Mouse (Mus musculus) spleen, adult 18-20 months (tissue): ENCODE results near the gene Serpina1f.

Source experiments
- DNase-seq, 2 experiments: peaks; one replicate each; pipeline ENCODE4 v3.0.0; 2022; ENCODE audit warnings: mixed read lengths in 2 of 2

The Serpina1f gene

GRCm38 (mm10) chr12:103660076-103660475 lies 35.3 kb downstream of the Serpina1f start:
- no peak for DNase-seq

DNA sequence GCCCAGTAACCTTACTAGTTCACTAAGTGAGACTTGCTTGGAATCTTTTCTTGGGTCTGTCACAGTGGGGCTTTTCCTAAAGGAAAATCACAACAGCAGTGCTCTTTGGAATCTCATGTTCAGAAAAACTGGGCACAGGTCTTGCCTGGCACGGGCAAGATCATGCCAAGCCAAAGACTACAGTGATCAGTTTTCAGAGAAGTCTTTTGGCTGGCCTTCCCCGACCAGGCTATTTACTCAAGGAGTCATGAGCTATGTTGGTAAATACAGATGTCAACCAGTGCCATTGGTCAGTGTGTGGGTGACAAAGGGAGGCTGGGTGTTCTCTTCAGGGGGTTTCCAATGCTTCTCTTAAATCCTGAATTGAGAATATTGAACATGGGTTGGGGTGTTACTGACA lies 36.2 kb downstream of the Serpina1f start:
- no peak for DNase-seq

GRCm38 (mm10) chr12:103657991-103658390 lies 37.3 kb downstream of the Serpina1f start:
- no peak for DNase-seq

DNA sequence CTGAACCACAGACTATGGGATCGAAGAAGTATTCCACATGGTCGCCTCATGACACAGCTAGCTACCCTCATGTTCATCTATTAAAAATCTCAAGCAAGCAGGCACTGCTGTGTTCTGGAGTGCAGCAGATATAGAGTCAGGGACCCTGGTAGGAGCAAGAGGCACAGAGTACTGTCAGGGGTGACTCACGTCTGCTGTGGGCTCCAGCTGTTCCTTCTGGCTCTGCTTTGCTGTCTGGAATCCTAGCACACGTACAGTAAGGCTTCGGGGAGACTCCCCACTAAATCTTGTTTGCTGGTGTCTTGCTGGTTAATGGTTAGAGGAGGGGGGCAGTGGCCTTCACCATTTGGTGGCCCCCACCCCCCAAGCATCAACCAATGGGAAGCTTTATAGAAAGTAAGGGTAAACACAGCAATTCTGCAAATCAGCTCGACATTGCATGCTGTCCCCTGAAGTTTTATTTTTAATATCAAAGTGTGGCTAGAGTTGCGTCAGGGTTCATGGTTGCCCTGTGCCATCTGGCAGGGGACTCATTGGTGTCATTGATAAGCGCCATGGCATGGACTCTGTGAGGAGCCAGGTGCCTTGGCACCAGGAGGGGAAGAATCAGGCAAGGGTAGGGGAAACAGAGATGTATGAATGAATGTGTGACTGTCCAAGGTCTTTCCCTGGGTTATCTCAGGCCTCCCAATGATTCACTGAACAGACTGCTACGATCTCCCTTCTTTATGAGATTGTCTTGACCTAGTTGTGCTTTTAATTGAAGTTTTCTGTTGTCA lies 38.3 kb downstream of the Serpina1f start, which contains the start of gene Serpina6:
Serpina6 (minus strand) TSS at position 365 of the 779 bp plus-strand sequence.
- no peak for DNase-seq

- DNase-seq, result no peak
These were observed 39.9 kb downstream of the Serpina1f start for GRCm38 (mm10) chr12:103655123-103656044.

DNA sequence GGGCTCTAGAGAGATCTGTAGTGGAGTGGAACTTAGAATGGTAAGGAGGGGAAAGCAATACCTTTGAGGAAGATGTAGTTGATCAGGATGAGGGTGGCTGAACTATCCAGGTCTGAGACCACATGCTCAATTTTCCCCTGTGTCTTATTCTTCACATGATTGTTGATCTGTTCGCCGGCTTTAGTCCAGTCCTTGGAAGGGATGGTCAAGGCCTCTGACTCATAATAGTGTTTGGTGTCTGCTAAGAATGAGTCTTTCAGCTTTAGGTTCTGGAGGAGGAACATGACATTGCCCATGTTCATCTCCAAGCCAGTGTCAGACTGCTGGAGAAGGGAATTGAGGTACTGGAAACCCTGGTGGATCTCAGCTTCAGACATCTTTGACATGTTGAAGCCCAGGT lies 41.5 kb downstream of the Serpina1f start:
- no peak for DNase-seq

DNA sequence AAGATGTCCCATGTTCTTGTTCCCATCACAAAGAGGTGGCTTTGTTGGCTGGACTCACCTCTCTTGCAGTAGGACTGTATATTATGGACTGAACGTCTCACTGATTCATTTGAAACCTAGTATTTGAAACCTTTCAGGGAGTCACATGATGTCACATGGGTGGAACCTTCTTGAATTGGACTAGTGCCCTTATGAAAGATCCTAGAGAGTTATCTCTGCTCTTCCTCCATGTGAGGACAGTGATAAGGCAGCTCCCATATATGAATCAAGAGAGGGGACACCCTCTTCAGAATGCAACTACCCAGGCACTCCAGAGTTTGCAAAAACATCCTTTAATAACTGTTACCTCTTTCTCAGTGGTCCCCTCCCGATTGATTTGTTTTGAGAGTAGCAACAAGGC lies 49.0 kb downstream of the Serpina1f start:
- DNase-seq, result no peak

- no peak for DNase-seq
These were observed 50.7 kb downstream of the Serpina1f start for GRCm38 (mm10) chr12:103644601-103645000.

GRCm38 (mm10) chr12:103643818-103644217 lies 51.5 kb downstream of the Serpina1f start:
- DNase-seq, result no peak

DNA sequence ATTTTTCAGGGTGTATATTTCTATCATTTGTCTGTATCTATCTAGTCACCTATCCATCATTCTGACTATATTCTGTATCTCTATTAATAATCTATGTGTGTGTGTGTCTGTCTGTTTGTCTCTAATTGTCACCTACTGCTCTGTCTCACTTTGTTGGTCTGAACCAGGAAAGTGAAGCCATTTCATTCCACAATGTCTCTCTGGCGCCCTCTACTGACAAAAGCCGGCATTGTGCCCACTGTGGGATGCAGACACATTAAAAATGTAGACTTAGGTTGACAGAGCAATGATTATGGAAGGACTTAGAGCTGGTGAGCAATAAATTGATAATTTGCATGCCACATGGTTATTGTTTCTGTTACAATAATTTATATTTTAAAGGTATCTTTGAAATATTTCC lies 52.0 kb downstream of the Serpina1f start:
- peak in 1 of 2 experiments; percentile 59 for DNase-seq
